Mouse (Mus musculus) hindlimb bud, embryonic 11.5 days (tissue): ENCODE results near the gene Ror1.

Experiments used
- DNase-seq: peaks from one replicate; pipeline ENCODE4 v3.0.0-alpha.2; 2012; ENCODE audit warnings: low read depth, low spot score; ENCODE audit errors: extremely low spot score

Gene Ror1

DNA sequence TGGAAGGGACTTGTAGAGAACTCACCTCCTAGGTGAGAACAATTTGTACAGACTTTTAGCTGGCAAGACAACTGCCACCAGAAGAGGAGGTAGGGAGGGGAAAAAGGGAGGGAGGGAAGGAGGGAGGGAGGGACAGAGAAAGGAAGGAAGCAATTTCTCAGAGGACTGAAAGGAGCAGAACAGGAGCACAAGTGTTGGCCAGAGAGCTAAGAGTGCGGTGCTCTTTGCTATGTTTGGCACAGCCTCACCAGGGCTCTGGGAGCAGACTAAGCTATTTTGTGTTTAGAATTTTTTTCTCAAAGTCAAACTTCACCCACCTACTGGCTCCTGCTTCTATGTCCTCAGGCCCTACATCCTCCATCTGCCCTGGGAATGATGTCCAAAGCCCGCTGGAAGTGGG is 152.7 kb downstream of the Ror1 start:
- no peak for DNase-seq

DNA sequence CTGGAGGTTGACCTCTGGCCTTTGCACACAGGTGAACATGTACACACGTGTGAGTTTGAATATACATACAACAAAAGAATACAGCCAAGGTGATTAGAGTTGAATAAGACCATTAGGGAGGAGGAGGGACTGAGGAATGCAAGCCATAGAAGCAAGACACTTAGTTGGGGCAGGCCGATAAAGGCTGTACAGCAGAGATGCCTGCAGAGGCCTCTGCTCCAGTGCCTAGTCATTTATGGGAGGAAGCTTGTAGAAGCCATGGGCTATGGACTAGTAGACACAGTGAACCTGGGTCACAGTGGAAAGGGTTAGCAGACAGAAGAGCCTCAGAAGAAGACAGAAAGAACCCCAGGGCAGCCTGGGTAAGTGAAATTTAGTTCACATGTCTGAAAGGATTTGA is 155.7 kb downstream of the Ror1 start:
- no peak for DNase-seq

DNA sequence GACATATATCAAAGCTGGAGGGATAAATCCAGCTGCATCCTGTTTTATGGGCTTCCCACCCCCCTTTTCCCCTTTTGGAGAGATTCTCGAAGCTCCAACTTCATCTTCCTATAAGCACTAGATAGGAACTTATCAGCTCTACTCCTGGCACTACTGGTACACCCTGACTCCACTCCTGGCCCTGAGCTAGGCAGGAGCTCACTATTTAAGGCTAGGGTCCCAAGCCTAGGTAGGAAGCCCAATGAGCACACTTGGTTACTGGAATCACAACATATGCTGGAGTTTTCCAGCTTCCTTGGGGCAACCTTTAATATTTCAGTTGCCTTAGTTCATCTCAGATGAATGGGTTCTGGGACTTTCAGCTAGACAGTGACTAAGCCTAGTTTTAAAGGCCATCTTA is 156.5 kb downstream of the Ror1 start:
- DNase-seq, result no peak

DNA sequence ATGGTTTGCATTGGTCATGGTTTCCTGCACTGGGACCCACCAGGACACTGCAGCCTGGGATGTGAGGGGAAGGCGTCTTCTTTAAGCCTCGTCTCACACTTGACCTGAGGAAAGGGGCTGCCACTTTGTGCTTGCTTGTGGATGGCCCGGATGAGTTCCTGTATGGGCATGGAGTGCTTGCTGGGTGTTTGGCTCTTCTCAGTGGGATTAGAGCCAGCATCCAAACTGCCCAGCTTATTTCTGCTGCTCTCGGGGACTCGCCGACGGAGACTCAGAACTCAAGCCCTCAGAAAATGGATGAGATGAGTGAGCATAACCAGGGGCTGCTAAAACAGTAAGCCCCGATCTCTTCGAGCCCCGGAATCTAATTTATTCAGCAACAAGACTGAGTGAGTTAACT is 157.1 kb downstream of the Ror1 start:
- no peak for DNase-seq

DNA sequence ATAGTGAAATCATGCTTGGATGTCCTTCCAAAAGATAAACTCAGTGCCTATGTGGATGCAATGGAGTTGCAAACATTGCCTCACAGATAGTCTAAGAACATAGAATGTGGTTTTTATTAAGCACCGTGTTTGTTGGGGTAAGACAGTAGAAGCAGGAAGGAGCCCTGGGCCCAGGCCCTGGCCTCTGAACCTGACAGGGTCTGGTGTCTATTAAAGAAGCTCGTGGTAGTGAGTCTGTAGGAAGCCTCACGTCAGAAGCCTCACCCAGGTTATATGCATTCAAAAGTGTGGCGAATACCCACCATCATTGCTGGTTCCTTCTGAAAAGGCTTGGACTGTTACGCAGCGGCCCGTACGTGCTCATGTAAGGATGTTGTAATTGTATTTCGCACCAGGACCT is 157.8 kb downstream of the Ror1 start:
- DNase-seq, result no peak

DNA sequence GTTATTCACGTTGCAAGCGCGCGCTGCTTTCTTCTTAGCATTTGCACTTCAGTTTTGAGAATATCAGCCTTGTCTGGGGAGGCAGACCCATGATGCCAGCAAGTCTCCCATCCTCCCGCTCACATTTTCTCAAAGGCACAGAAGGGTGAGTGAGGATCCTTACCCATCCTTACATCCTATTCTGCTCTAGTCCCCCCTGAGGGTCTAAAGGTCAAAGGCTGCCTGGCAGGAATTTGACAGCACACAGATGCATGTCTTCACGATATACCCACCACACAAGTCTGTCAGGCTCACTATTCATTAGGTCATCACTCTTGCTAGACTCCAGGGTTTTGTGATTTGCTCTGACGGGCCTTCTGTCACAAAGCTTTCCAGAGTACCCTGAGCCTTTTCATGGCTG is 158.2 kb downstream of the Ror1 start:
- no peak for DNase-seq

DNA sequence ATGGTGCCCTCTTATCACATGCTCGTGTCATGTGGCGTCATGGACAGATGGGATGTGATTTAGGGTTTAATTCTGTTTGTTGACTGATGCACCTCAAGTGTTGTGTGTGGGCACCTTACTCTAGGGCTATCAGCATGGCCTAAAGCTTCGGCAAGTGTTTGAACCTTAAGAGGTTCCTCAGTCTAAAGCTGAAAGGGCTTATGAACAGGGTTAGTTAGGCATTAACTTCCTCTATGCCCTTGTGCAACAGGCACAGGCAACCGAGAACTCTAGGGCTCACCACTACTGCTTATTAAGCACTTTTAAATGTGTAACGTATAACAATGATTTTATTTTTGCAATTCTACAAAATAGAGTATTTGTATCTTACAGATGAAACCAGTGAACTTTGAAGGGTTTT is 162.9 kb downstream of the Ror1 start:
- DNase-seq, result no peak

DNA sequence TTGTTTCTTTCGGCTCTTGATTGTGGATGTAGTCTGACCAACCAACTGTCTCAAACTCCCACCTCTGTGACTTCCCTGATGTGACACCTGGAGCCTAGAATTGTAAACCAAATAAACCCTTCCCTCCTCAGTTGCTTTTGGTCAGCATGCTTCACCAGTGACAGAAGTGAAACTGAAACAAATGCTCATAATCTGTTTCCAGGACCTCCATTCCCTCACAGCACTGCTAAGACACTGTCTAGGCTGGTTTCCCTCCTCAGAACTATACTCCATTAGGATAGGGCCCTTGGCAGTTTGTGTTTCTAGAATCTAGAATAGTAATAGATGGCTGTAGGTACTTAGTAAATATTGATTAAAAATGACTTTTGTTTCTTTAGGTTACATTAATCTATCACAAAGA is 168.3 kb downstream of the Ror1 start:
- DNase-seq, result no peak

DNA sequence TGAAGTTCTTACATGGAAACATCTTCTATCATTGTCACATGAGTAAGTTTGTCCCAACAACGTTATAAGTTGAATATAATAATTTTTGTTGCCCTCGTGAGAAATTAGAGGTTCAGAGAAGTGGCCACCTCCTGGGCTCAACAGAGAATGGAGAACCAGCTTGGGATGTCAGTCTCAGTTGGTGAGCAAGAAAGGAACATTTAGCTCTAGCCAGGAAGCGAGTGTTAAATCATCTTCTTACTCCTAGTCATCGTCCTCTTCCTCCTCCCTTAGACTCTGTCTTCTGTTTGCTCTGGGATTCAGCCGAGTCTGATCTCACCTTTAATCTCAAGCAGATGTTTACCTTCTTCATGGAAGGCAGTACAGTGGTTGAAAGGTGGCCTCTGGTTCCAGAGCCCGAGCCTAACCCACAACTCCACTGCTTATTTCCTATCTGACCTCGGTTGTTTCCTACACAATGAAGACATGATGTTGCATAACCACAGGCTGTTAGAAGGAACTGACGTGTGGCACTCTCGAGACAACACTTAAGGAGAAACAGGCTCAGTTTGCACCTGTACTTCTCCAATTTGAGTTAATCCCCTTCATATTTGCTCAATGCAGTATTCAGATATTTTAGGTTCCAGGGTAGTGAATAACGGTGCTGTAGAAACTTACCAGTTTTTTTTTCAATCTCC is 175.6 kb downstream of the Ror1 start:
- no peak for DNase-seq

DNA sequence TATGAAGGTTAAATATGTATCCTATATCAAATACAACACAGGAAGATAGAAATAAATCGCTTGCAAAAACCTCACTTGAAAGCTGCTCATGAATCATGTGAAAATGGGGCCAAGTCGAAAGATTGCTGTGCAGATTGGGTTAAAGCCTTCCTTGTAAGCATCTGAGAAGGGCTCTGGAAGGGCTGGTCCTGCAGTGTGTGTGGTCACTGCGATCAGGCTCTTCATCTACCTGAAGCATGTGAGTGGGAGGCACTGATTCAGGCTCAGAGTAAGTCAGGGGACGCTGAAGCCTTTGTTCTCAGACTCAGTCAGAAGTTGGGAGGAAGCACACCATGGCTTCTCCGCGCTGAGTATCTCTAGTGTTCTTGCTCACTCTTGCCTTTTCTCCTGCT is 176.1 kb downstream of the Ror1 start:
- DNase-seq, result no peak

DNA sequence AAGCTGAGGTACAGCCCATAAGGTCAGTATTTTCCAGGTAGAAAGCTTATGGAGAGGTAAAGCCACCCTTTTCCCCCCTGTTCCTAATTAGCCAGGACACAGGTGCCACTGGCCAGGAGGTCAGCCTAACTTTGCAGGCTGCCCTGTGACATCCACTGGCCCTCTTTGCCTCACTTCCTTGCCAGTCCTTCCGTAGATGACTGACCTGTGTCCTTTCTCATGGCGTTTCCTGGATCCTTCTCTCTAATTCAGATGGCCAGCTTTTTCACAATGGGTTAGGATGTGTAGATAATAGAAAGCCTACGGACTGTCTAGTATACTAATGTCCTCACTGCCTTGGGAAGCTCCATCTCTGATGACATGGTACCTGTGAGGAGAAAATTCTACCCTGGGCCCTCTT is 177.8 kb downstream of the Ror1 start:
- no peak for DNase-seq

DNA sequence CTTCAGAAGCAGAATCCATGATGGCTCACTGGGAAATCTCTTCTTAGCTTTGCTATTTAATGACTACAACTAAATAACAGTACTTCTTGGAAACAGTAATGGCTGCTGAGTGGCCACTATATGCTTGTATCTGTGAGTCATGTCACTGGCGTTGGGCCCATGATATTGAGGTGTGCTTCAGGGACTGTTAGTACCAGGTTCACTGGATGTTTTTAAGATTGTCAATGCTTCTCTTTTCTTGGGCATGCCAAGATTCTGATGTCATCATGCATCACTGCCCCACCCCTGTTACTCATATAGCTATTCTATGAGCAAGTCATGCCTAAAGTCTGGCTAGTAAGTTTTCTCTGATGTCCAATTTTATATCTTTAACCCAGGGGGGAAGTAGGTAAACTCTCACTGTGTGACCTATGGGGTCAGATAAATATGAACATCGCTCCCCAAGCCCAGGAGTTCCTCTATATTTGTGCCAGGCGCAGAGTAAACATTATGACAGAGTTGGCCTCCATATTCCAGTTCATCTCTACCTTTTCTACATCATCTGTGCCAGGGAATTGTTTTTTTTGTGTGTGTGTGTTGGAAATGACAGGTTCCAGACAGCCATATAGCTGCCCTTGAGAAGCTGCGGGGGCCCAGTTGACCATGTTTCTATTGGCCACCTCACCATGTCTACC is 178.4 kb downstream of the Ror1 start:
- no peak for DNase-seq

DNA sequence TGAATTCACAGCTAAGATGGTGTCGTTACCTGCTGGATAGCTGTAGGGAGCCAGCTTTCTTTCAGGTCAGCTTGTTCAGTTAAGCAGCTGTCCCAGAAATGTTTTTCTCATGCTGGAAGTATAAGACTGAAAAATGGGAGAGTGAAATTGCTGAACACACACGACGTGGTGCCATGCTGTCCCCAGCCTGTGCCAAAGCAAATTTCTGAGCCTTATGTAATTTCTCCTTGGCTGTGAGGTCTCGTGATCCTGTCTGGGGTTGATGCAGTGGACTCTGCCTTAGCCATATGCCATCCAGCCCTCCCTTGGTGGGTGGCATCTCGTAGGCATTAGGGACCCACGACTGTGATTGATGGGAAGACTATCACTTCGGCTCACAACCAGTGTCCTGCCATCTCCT is 180.9 kb downstream of the Ror1 start:
- no peak for DNase-seq

DNA sequence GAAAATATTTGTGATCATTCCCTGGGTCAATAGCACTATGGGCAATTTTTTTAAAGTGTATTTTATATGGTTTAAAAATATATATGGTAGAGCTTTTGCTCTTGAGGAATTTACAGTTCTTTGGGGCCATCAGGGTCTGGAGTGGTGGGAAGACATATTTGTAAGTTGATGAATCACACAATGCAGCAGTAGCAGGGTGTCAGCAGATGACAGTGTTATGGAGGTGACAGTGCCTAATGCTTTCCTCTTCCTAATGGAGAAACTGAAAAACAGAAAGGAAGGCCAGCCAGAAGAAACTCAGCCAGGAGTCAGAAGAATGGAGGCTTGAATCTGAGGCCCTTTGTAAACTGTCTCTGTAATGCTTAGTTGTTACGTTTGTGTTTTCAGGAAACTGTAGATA is 181.4 kb downstream of the Ror1 start:
- DNase-seq, result no peak

DNA sequence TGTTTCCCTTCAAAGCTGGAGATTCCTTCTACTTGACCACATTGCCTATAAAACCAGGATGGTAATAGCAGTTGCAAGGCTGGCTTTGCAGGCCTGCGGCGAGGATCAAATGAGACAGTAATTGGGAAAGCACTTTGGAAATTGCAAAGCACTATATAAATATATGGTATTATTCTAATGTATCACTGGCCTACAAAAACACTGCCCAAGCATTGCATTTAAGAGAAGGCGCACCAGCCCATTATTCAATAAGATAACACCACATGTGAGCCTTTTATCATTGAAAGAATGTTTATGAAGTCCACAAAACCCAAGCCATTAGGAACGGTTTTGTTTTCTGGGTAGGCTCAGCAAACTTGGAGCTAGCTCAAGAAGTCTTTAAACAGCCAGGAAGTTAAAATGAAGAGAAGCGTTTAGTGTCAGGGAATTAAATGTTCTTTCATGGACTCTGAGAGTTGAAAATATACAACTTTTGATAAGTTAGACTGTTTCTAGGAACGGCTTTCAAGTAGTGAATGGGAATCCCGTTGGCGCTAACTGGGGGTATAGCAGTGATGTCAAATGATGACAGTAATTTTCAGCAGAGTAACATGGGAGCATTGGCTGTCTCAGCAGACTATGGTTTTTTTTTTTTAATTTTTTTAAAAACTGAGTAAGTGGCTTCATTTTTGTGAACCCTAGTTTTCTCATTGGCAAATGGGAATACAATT is 187.7 kb downstream of the Ror1 start:
- DNase-seq, result no peak

DNA sequence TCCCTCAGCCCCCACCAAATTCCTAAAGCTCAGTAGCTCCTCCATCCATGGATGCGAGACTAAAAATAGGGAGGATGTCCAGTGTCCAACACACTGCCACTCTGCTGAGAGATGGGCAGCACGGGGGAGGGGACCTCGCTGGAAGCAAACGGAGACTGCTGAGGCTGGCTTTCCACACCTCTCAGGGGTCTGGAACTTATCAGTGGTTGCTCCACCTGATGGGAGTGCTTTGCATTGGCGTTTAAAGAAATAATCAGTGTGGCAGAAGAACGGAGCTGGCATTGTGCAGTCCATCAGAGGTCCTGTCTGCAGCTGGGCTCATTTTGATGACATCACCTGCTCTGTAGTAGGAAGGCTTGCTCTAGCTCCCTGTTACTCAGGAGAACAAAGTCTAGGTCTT is 188.9 kb downstream of the Ror1 start:
- DNase-seq, result no peak

DNA sequence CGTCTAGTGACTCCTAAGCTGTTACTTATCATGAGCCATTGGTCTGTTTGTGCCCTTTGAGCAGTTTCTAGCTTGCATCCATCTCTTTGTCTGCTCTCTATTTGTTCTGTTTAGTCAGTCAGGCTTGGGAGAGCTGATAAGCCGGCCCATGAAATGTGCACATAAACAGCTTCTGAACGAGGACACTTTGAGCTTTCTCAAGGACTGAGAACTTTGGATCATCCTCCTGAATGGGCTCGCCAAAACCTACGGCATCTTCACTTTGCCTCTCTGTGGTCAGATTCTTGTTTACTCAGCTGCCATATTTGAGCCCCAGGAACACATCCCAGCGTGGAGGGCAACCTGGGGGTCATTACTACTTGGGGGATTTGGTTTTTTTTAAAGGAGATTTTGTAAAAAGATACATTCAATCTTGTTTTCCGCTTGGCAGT is 190.5 kb downstream of the Ror1 start:
- no peak for DNase-seq

DNA sequence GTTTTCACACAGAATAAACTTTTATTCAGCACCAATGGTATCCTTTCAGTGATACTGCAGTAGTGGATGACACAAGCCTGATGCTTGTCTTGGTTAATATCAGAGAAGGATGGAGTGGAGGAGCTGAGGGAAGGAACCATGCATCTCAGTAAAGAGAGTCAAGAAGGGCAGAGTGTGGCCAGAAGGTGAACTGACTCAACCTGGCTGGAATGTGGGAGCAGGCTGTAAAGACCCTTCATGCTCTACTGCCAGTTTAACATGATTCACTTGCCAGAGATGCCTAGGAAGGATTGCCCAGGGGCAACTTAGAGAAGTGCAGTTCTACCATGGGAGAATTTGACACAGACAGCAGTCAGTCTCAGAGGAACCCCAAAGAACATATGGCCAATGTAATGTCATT is 191.2 kb downstream of the Ror1 start:
- no peak for DNase-seq

DNA sequence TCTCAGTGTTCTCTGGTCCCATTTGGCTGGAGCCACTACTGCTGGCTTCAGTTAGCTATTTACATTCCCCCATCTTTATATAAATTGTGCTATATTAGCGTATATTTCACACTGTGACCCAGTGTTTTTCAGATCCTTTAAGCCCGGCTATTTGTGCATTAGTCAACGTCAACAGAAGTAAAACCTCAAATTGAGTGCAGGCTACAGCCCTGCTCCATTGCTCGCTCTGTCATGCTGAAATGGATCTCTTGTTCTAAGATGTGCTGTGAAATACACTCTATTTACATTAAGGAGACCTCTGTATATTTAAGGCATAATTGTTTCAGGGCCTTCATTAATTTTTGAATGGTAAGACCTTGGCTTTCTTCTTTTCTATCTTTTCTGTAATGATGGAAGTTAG is 192.2 kb downstream of the Ror1 start:
- DNase-seq, result no peak

DNA sequence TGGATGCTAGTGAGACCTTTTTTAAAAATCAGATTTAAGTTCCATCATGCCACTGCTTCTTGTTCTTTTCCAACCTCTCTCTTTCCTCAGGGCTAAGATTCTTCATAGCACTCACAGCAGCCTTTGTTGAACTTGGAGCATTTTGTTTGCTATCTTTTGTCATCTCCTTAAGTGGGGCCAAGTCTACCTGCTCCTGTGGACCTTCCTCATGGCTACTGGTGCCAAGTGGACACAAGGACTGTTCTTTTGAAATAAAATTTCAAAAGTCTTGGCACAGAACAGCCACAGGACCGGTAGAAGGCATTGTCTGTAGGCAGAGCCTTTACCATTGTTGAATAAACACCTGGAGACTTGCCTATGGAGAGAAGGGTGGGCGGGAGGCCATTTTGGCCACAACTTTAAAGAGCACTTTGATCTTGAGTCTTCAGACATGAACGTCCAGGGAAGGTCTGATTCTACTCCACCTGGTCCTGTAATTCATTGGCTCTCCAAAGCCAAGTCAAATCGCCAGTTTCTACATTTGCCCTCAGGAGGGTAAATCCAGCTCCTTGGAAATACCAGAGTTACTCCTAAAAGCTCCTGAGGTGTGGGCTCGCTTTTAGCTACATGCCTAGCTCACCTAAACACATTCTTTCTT is 195.5 kb downstream of the Ror1 start:
- no peak for DNase-seq

DNA sequence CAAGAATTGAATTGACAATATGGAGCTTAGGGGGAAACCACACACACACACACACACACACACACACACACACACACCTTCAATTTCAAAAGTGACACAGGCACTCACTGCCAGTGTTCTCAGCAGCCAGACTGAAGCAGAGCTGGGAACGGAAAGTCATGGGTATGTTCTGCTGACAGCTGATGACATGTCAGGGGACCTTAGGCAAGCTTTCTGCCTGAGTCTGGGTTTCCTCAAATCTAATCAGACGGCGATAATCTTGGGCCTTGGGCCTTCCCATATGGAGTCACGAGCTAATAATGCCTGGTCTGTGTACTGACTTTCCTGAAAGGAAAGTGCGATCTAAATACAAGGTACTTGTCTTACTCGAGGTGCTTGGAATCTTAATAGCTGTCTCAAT is 202.1 kb downstream of the Ror1 start:
- DNase-seq, result no peak

DNA sequence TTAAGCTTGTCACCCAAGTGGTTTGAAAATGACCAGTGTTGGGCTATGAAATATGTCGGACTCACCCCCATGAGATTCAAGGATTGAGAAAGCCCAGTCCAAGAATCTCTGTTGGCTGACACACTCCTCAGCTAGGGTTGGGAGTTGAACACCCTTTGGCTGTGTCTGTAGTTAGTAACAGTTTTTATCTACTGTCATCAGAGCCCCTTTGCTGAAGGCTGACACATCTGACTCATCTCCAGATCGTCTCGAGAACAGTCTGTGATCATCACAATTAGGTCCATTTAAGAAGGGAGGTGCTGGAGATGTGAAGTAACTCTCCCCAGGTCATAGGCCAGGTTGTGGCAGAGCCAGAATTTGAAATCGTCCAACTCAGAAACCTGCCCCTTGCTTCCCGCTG is 203.0 kb downstream of the Ror1 start:
- no peak for DNase-seq
